Mouse (Mus musculus) yolk sac, embryonic 10.5 days (tissue): ENCODE data around the gene Tube1.
A peak's percentile ranks its signal among the peaks of the same experiment; 100 is the strongest.

ENCODE experiments used
- DNase-seq: peaks from one replicate; pipeline ENCODE4 v3.0.0-alpha.2; 2017; ENCODE audit warnings: low spot score

The Tube1 gene

GRCm38 (mm10) chr10:39133462-39134310, at the start of gene Tube1, which contains the start of gene Fam229b:
TSS of gene Tube1 (plus strand) at chr10:39133976.
TSS of gene Fam229b (minus strand) at chr10:39133914.
- peak; percentile 92 for DNase-seq

- DNase-seq = no peak
Measured at GRCm38 (mm10) chr10:39096981-39097380, 36.8 kb upstream of the Tube1 start.

- DNase-seq = no peak
Measured at GRCm38 (mm10) chr10:39098746-39099145, 35.0 kb upstream of the Tube1 start.

GRCm38 (mm10) chr10:39104803-39105449, 28.9 kb upstream of the Tube1 start:
- DNase-seq = no peak

- no peak for DNase-seq
Measured at GRCm38 (mm10) chr10:39106413-39106812, 27.4 kb upstream of the Tube1 start.

GRCm38 (mm10) chr10:39106935-39107334, 26.8 kb upstream of the Tube1 start:
- DNase-seq = no peak

GRCm38 (mm10) chr10:39108837-39109488, 24.8 kb upstream of the Tube1 start:
- no peak for DNase-seq

GRCm38 (mm10) chr10:39109489-39109874, 24.3 kb upstream of the Tube1 start:
- no peak for DNase-seq

- DNase-seq = no peak
Measured at GRCm38 (mm10) chr10:39121412-39121811, 12.4 kb upstream of the Tube1 start.

GRCm38 (mm10) chr10:39137766-39138165, 4.0 kb downstream of the Tube1 start:
- no peak for DNase-seq

- no peak for DNase-seq
Measured at GRCm38 (mm10) chr10:39138761-39139160, 5.0 kb downstream of the Tube1 start.

- no peak for DNase-seq
Measured at GRCm38 (mm10) chr10:39140843-39141242, 7.1 kb downstream of the Tube1 start.

- no peak for DNase-seq
Measured at GRCm38 (mm10) chr10:39141401-39141800, 7.6 kb downstream of the Tube1 start.

- DNase-seq = no peak
Measured at GRCm38 (mm10) chr10:39142216-39142615, 8.4 kb downstream of the Tube1 start.

- no peak for DNase-seq
Measured at GRCm38 (mm10) chr10:39156719-39157118, 22.9 kb downstream of the Tube1 start.

- DNase-seq = no peak
Measured at GRCm38 (mm10) chr10:39157321-39157720, 23.5 kb downstream of the Tube1 start.

- no peak for DNase-seq
Measured at GRCm38 (mm10) chr10:39158306-39158705, 24.5 kb downstream of the Tube1 start.

GRCm38 (mm10) chr10:39161406-39161805, 27.6 kb downstream of the Tube1 start:
- DNase-seq = no peak

GRCm38 (mm10) chr10:39162666-39163484, 29.1 kb downstream of the Tube1 start:
- no peak for DNase-seq

- DNase-seq = no peak
Measured at GRCm38 (mm10) chr10:39163694-39164093, 29.9 kb downstream of the Tube1 start, which contains the start of gene Ccn6. TSS of gene Ccn6 (minus strand) at chr10:39163794.

GRCm38 (mm10) chr10:39165632-39166115, 31.9 kb downstream of the Tube1 start:
- DNase-seq = no peak

- no peak for DNase-seq
Measured at GRCm38 (mm10) chr10:39167611-39168010, 33.8 kb downstream of the Tube1 start.
